Mouse (Mus musculus) Patski (cell line): ENCODE data around the gene Nfkbib. TPM values are rescaled to one million over a fixed set of nuclear protein-coding genes. Genes with fewer than 3 reads are reported as not detected.
A peak's percentile ranks its signal among the peaks of the same experiment; 100 is the strongest.

Experiments
- ATAC-seq: fragments of 100-300 bp; one replicate; pipeline ENCODE4 v1.8.0; 2021
- CTCF ChIA-PET: fragments of 350-600 bp; sonication (Branson Sonifier 250); formaldehyde crosslinking; loops from one replicate; lab custom pipeline; 2022; ENCODE audit warnings: inconsistent platforms; lab: Charles Lee
- POLR2A ChIA-PET: fragments of 350-600 bp; sonication (Branson Sonifier 250); formaldehyde crosslinking; loops from one replicate; lab custom pipeline; 2022; ENCODE audit warnings: antibody characterized with exemption, inconsistent platforms; lab: Charles Lee
- DNase-seq: peaks from one replicate; pipeline ENCODE4 v3.0.0-alpha.2; 2011; ENCODE audit warnings: low read depth, low spot score
- H3K27me3 ChIP-seq: fragments of 371-371 bp; one replicate; pipeline ENCODE4 v1.5.1; 2021
- CTCF ChIP-seq: fragments of 100-300 bp; IDR thresholded peaks from one replicate; pipeline ENCODE4 v1.5.1; 2021
- in situ Hi-C: fragments of 300-500 bp; cut with MboI; formaldehyde crosslinking; loops from 3 replicates; pipeline ENCODE4 v1.11.1; 2018; ENCODE audit warnings: low pct_unique_long_range_greater_than_20kb, mixed read lengths
- polyA plus RNA-seq: library from polyadenylated mRNA; unstranded; gene quantifications from one replicate; pipeline ENCODE4 v1.2.3, GENCODE M21; 2021

The Nfkbib gene
- polyA plus RNA-seq, 1 experiment from 2014 or later = 37.2 TPM

DNA sequence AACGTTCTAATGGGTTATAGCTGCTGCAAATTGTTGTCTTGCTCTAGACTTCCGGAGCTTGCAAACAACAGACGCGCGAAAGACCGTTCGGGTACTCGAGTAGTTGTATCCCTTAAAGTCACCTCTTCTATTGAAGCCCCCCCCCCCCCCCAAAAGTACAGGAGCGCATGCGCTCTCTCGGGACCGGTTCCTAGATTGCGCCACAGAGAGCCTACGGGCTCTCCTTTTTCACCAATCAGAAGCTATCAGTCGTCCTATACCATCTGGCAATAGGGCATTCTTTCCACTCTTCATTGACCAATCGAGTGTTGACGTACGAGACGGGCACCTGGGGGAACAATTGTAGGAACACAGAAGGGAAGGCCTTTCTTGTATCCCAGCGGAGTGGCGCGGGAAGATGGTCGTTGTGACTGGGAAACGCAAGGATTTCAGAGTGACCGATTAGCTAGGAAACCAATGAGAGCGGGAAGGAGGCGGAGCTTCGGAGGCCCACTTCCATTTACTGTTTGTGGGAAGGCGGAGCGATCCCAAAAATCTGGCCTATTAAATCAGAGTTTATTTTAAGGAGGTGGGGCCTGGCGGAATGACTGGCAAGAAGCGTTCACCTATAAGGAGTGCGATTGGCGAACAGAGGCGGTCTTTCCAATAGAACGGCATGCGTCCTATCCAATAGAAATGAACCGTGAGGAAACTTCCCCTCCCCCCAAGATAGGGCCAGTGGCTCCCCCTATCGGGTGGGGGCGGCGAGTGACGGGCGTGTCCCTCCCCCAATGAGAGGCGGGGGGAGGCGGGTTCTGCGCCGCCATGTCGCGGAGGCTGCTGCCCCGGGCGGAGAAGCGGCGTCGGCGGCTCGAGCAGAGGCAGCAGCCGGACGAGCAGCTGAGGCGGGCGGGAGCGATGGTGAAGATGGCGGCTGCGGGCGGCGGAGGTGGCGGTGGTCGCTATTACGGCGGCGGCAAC, 43.1 kb upstream of the Nfkbib start:
- peak; percentile 83 for ATAC-seq
- DNase-seq = peak; percentile 99
- in situ Hi-C loops = no loop called here
- TF ChIP-seq CTCF = no peak
- no peaks in the 10 kb centered on the region for H3K27me3 ChIP-seq
- CTCF ChIA-PET = interaction anchor here (1.5 to 1.6 kb wide), 2 partner anchors 15 to 57 kb away, joined by 4 read pairs; partner anchors contain the start of gene Ech1
- POLR2A ChIA-PET = interaction anchor here (0.6 to 4.0 kb wide), 11 partner anchors 10 to 428 kb away, joined by 3 to 22 read pairs (median 4); no protein-coding TSS in a partner anchor

DNA sequence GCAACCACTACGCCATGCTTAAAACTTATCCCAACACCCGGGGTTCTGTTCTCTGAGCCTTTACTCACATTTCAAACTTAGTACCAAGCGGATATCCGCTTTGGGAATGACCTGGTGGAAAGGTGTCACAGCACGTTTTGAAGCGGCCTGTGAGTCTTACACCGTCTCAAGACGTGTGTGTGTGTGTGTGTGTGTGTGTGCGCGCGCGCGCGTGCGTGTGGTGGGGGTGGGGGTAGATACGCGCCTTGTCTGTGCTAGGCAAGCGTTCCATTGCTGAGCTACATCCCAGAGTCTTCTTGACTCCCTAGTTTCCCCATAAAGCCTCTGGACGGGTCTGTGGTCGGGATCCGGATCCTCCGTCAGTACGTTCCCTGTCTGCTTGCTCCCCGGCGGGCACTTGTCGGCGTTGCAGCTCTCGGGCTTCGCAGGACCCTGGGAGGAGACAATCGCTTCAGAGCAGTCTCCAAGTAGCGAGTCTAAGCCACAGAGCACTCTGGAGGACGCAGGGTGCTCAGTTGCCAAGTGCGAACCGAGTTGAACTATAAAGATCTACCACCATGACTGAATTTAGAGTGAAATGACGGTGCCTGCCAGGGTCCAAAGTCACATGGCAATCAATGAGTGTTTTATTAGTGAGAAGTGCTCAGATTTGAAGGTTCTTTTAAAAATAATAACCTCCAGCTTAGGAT, 42.2 kb upstream of the Nfkbib start:
- in situ Hi-C loops = no loop called here

DNA sequence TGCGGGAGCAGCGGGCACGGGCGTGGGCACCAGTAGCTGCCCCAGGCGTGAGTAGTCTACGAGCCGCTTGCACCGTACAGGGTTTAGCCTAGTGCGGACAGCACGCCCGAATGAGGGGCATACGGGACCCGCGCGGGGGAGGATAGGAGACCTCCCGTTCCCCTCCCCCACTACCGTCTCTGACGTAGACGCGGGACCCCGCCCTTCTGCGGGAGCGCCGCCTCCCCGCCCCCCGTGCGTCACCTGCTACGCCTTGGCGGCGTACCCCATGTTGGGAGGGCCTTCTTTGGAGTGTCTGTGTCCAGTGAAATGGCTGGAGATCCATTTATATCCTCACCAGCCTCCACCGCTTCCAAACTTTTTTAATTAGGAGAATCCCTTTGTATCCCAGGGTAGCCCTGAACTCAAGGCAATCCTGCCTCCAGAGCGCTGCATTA, 41.7 kb upstream of the Nfkbib start:
- no peak for TF ChIP-seq CTCF
- ChIA-PET POLR2A (interaction anchor here (1.4 to 1.9 kb wide), 3 partner anchors 9 to 17 kb away, joined by 3 to 9 read pairs (median 5); no protein-coding TSS in a partner anchor), CTCF (interaction anchor here (1.5 to 2.0 kb wide), 3 partner anchors 12 to 58 kb away, joined by 4 to 6 read pairs (median 4); partner anchors contain the start of gene Ech1)
- DNase-seq (no peak), ATAC-seq (peak; percentile 9)
- in situ Hi-C loops = no loop called here
- H3K27me3 ChIP-seq = no peaks in the 10 kb centered on the region

More for the DNA sequence above, 42.2 kb upstream of the Nfkbib start:
- ChIA-PET POLR2A (interaction anchor here (0.7 to 4.0 kb wide), 5 partner anchors 11 to 427 kb away, joined by 3 to 22 read pairs (median 7); no protein-coding TSS in a partner anchor), CTCF (interaction anchor here (1.5 to 2.0 kb wide), 3 partner anchors 12 to 58 kb away, joined by 4 to 6 read pairs (median 4); partner anchors contain the start of gene Ech1)
- H3K27me3 ChIP-seq = no peaks in the 10 kb centered on the region
- DNase-seq = no peak
- ATAC-seq = peak; percentile 5
- TF ChIP-seq CTCF = no peak

DNA sequence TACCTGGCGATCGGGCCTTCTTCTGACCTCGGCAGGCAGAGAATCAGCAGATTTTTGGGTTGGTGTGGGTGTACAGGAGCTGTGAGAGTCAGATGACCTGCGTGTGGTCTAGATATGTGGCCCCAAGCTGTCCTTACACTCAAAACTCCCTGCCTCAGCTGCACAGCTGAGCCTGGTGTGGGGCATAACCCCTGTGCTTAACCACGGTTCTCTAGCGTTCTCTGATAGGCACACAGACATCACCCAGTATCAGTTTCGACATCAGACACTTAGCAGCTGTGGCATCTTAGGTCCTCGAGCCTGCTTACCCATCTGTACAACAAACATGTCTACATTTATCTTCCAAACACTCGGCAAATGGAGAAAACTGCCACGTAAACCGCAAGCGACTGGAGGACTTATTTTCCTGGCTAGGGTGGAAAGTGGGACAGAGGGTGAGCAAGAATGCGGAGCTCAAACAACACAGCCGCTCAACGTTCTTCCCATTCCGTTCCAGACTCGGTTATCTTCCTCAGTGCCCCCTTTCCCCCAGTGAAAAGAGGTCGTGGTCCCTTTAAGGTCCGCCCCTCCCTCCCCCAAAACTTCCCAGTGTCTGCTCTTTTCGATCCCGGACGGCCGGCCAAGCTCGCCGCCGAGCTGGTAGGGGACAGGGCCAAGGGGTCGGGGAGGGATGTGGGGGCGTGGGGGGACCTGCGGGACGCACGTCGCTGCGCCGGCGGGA, 41.1 kb upstream of the Nfkbib start, which contains the start of gene Hnrnpl:
Gene Hnrnpl, plus strand, starts transcription at position 321 of the 721 bp plus-strand sequence.
- ChIA-PET CTCF (interaction anchor here (1.0 to 2.0 kb wide), 2 partner anchors 11 to 59 kb away, joined by 4 to 6 read pairs; no protein-coding TSS in a partner anchor), POLR2A (interaction anchor here (1.4 to 1.9 kb wide), 3 partner anchors 9 to 16 kb away, joined by 3 to 9 read pairs (median 5); no protein-coding TSS in a partner anchor)

DNA sequence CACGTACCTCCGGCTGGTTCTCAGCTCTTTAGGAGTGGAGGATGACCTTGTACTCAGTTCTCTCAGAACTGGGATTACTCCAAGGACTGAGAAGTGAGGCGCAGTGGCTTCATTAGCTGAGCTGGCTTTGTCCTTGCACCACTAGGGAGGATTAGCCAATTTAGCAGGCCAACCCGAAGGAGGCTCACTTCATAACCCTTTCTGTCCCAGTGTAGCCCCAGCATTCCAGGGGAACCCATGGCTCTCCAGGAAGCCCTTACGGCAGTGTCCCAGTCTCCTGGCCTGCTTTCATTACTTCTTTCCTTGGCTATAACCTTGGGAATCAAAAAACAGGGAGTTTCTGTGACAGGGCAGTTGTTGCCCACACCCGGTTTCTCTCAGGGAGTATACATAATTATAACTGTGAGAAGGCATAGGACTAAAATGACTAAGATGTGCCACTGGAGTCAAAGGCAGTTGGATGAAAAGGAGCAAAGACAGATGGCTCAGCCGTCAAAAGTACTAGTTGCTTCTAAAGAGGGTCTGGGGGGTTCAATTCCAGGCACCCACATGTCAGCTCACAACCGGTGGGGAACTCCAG, 40.4 kb upstream of the Nfkbib start:
- TF ChIP-seq CTCF = no peak
- DNase-seq = no peak
- H3K27me3 ChIP-seq = no peaks in the 10 kb centered on the region
- CTCF ChIA-PET = interaction anchor here (1.0 to 2.0 kb wide), 2 partner anchors 11 to 59 kb away, joined by 4 to 6 read pairs; no protein-coding TSS in a partner anchor
- in situ Hi-C loops = no loop called here
- POLR2A ChIA-PET = interaction anchor here (1.6 kb wide), 1 partner anchor 10 kb away, joined by 5 read pairs; no protein-coding TSS in a partner anchor
- ATAC-seq = no peak

More for the DNA sequence above, 41.1 kb upstream of the Nfkbib start, which contains the start of gene Hnrnpl:
- DNase-seq = no peak
- TF ChIP-seq CTCF = no peak
- in situ Hi-C loops = no loop called here
- ATAC-seq = no peak
- H3K27me3 ChIP-seq = no peaks in the 10 kb centered on the region

DNA sequence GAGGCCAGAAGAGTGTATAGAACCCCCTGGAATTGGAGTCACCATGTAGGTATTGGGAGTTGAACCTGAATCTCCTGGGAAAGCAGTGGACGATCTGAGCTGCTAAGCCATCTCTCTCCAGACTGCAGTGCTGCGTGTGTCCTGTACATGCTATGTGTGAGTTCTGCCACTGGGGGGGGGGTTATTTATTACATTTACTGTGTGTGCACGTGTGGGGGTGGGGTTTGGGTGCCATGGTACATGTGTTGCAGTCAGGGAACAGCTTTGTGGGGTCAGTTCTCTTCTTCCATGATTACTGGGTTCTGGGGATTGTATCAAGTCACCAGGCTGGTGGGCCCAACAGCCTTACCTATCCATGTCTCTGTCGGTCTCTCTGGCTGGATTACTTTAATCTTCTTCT, 39.6 kb upstream of the Nfkbib start:
- POLR2A ChIA-PET = interaction anchor here (0.6 kb wide), 1 partner anchor 147 kb away, joined by 4 read pairs; no protein-coding TSS in a partner anchor
- no peak for DNase-seq

DNA sequence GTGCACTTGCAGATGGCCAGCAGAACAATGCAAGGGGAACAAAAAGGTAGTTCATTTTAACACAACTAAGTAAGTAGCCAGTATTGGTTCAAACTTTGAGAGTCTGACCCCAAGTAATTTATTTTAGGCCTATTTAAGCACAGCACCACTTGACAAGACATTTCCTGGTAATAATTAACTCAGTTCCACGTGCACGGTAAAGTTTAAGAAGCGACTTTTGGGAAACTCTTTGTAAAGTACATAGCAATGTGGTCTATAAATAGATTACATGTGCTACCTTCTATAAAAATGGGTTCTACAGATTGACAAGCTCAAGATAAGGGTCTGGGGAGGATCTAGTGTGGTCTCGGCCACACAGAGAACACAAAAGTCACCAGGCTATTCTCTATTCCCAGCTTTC, 36.4 kb upstream of the Nfkbib start:
- DNase-seq = no peak
- POLR2A ChIA-PET = interaction anchor here (0.6 to 0.7 kb wide), 3 partner anchors 15 to 97 kb away, joined by 3 read pairs; no protein-coding TSS in a partner anchor
- CTCF ChIA-PET = interaction anchor here (1.3 kb wide), 1 partner anchor 17 kb away, joined by 3 read pairs; no protein-coding TSS in a partner anchor

More for the DNA sequence above, 39.6 kb upstream of the Nfkbib start:
- no peaks in the 10 kb centered on the region for H3K27me3 ChIP-seq
- no peak for TF ChIP-seq CTCF
- in situ Hi-C loops = no loop called here
- ATAC-seq = no peak
- CTCF ChIA-PET = no interaction called here

DNA sequence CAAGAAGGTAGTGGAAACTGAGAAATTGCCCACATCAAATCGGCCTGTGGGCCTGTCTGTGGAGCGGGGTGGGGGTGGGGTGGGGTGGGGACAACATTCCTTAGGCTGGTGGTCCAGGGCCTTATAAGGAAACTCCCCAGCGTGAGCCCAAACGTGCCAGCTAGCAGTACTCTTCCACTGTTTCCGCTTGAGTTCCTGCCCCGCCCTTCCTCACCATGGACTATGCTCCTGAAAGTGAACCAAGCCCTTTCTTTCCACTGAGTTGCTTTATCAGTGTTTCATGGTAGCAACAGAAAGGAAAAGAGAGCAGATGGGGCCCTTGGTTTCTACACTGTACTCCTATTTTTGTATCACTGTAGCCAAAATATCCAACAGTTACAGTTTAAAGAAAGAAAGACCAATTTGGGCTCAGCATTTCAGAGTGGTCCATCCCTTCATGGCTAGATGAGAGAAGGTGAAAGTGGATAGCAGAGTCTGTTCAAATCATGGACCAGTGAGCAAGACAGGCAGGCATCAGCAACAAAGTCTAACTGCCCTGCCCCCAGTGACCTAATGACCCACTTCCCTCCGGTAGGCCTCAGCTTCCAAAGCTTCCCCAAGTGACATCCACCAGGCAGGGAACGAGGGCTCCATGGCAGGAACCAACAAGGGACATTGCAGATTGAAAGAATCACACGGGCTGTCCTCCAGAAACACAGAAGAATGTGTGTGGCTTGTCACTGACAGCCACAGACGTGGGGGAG, 35.7 kb upstream of the Nfkbib start:
- no peaks in the 10 kb centered on the region for H3K27me3 ChIP-seq
- ChIA-PET CTCF (interaction anchor here (1.0 to 1.4 kb wide), 3 partner anchors 9 to 64 kb away, joined by 3 read pairs; no protein-coding TSS in a partner anchor), POLR2A (interaction anchor here (0.7 kb wide), 1 partner anchor 14 kb away, joined by 3 read pairs; no protein-coding TSS in a partner anchor)
- no peak for TF ChIP-seq CTCF
- in situ Hi-C loops = no loop called here
- no peak for DNase-seq
- no peak for ATAC-seq

More for the DNA sequence above, 36.4 kb upstream of the Nfkbib start:
- ATAC-seq = no peak
- no peak for TF ChIP-seq CTCF
- no peaks in the 10 kb centered on the region for H3K27me3 ChIP-seq
- in situ Hi-C loops = no loop called here
